Mouse (Mus musculus): ENCODE measurements around the gene Marc1.
A peak's percentile ranks its signal among the peaks of the same experiment; 100 is the strongest.

DNA sequence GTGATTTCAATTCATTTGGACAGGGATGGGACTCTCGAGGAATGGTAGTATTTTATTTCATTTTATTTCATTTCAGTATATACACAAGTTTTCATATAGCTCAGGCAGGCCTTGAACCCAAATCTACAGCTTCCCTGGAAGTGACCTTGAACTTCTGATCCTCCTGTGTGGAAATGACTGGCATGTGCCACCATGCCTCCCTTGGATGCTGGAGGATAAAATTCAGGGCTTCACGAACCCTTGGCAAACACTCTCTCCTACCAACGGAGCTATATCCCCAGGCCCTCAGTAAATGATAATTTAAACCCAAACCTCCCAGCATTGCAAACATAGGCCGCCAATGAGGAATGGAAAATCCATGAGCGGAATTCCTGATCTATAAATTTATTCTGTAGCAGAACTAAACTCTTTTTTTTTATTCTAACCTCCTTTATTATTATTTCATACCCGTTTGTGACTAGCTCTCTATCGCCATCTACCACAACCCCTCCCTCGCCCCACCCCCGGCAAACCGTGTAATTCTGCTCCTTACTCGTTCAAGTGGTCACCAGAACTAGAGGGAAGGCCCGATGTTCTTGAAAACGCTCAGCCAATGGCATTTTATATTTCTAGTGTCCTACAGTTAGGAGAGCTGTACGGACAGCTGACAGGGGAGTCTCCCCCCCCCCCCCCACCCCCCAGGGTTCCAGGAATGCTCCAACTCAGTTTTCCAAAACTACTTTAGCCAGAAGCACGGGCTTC lies 33.4 kb upstream of the Marc1 start:
- TF ChIP-seq CTCF (IDR thresholded peaks at IDR 0.05; ENCODE audit: low read depth): peak; percentile 47
- TF ChIP-seq EP300 (IDR thresholded peaks at IDR 0.05; ENCODE audit: low read depth): no peak
